Mouse (Mus musculus): ENCODE measurements around the gene Gm36210.

DNA sequence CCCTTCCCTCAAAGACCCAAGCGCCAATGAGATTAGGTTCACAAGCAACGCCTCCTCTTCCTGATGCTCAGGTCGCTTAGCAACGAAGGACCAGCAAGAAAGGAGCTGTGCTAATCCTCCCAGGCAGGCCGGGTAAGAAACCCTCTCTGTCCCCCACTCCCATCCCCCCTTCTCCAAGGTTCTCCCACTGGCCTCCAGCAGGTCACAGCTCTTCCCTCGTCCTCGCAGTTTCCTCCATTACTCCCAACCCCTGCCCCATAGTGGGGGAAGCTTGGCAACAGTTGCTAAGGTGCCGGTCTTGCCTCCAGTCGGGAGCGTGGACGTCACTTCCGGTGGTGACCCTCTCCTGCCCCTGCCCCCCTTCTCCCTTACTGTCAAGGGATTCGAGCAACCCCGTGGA is 16.2 kb upstream of the Gm36210 start:
- TF ChIP-seq CTCF (IDR thresholded peaks at IDR 0.05) (no peak), EP300 (IDR thresholded peaks at IDR 0.05) (no peak)

All from lung, postnatal 0 days (tissue).